In the genomic region with DNA sequence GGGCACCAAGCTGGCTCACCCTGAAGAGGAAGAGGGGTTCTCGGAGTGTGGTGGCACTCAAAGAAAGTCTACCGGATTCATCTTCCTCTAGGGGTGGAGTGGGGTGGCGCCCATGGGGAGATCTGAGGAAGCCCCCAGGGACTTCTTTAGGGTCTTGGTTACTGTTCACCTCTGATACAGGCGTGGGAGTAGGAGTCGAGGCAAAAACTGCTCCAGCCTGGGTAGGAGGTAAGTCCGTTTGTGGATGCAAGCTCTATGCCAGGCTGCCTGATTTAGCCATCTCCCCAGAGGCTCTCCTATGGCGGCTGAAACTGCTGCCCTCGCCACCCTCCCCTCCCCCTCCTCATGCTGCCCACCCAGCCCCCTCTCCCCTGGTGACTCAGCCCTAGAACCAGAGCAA, we compare ENCODE assay signal across 16 mouse cellular contexts. TPM values are rescaled to one million over a fixed set of nuclear protein-coding genes. Genes with fewer than 3 reads are reported as not detected.
A peak's percentile ranks its signal among the peaks of the same experiment; 100 is the strongest.
DNase-seq lines count a peak whose midpoint lies in the region; ATAC-seq and TF ChIP-seq lines count a peak whose summit lies in the region.
"Had no signal": no experiment of that assay in that cellular context is flagged by ENCODE, and none has a peak within 500 bp of the region (broad histone marks: within the 10 kb centered on the region; RNA-seq: fewer than 3 reads in every experiment).

No protein-coding gene starts in this region.

- H3K9me3 ChIP-seq in heart, embryonic 15.5 days (replicated peaks): no peaks in the 10 kb centered on the region
- H3K9me3 ChIP-seq in lung, postnatal 0 days (ENCODE audit: low read length): no peaks in the 10 kb centered on the region
- no peaks in the 10 kb centered on the region for H3K9me3 ChIP-seq in stomach, postnatal 0 days (ENCODE audit: control insufficient read depth, low read length)
- H3K9me3 ChIP-seq: embryonic facial prominence, embryonic 13.5 days; liver, embryonic 13.5 days had no signal

- H3K36me3 ChIP-seq in heart, embryonic 15.5 days: 0 out of 2 replicates have a peak, but pooled peaks cover under 1% of the 10 kb centered on the region
- no peaks in the 10 kb centered on the region; the same call in 1 of the 2 replicates for H3K36me3 ChIP-seq in lung, postnatal 0 days (ENCODE audit: insufficient read depth, low read length)
- H3K36me3 ChIP-seq in stomach, postnatal 0 days (ENCODE audit: control insufficient read depth, insufficient read depth, low read length): 0 out of 2 replicates have a peak, but pooled peaks cover 3% of the 10 kb centered on the region
- H3K36me3 ChIP-seq: embryonic facial prominence, embryonic 13.5 days; liver, embryonic 13.5 days had no signal

- peak in 1 of 2 experiments; percentile 33 for DNase-seq in cerebellum, adult 2 months
- no peak for DNase-seq in cerebellum, adult 18-20 months
- no peak for DNase-seq in heart, postnatal 36 days
- DNase-seq in lung, postnatal 0 days (ENCODE audit: low spot score): no peak
- no peak for DNase-seq in lung, postnatal 4 days
- no peak for DNase-seq in stomach, postnatal 0 days (ENCODE audit: low spot score)
- DNase-seq in c-Kit-positive CD71-positive TER-119-positive erythroid progenitor cells, embryonic 14.5 days (ENCODE audit: low spot score): no peak
- DNase-seq: adrenal gland, postnatal 10 days; kidney, postnatal 14 days; liver, embryonic 13.5 days had no signal

- no peak for TF ChIP-seq EP300 in lung, postnatal 0 days (IDR thresholded peaks at IDR 0.05)
- TF ChIP-seq EP300 in stomach, postnatal 0 days (optimal IDR thresholded peaks at IDR 0.05): no peak

- no peak for ATAC-seq in heart, embryonic 15.5 days (replicated peaks; ENCODE audit: insufficient number of reproducible peaks, insufficient read depth, low FRiP score, low read depth)
- ATAC-seq in lung, postnatal 0 days: no peak
- ATAC-seq in stomach, postnatal 0 days (ENCODE audit: low FRiP score, low TSS enrichment): no peak

- peaks cover 31% of the 10 kb centered on the region for H3K4me1 ChIP-seq in cerebellum, adult 2 months (ENCODE audit: control insufficient read depth, insufficient read depth, low read length)
- peaks cover 82% of the 10 kb centered on the region for H3K4me1 ChIP-seq in heart, embryonic 15.5 days (replicated peaks)
- peaks cover 44% of the 10 kb centered on the region for H3K4me1 ChIP-seq in lung, postnatal 0 days (ENCODE audit: insufficient read depth, low read depth, low read length)
- peaks cover 19% of the 10 kb centered on the region for H3K4me1 ChIP-seq in stomach, postnatal 0 days (replicated peaks; ENCODE audit: control insufficient read depth, insufficient read depth)

- peak overlapping the region; percentile 32; the same call in 1 of the 2 replicates for H3K27ac ChIP-seq in cerebellum, adult 2 months (ENCODE audit: insufficient read depth, low read length)
- H3K27ac ChIP-seq in heart, embryonic 15.5 days: peak overlapping the region; percentile 86
- H3K27ac ChIP-seq in lung, postnatal 0 days (ENCODE audit: low read length): peak overlapping the region; percentile 82
- peak overlapping the region; percentile 1 for H3K27ac ChIP-seq in stomach, postnatal 0 days (replicated peaks)
- H3K27ac ChIP-seq: liver, embryonic 13.5 days had no signal

- 51% methylated on average over 8 of the region's 8 CpGs for WGBS in cerebellum, adult 2 months
- whole genome bisulfite sequencing in heart, embryonic 15.5 days: 70% methylated on average over 8 of the region's 8 CpGs
- 64% methylated on average over 8 of the region's 8 CpGs for WGBS in lung, postnatal 0 days
- 73% methylated on average over 8 of the region's 8 CpGs for WGBS in stomach, postnatal 0 days

- TF ChIP-seq POLR2A in cerebellum, adult 2 months (IDR thresholded peaks at IDR 0.05; ENCODE audit: borderline replicate concordance, insufficient read depth, low read length): no peak

- H3K9ac ChIP-seq in heart, embryonic 15.5 days: no peak overlapping the region
- no peak overlapping the region for H3K9ac ChIP-seq in lung, postnatal 0 days (replicated peaks; ENCODE audit: low read depth)
- no peak overlapping the region for H3K9ac ChIP-seq in stomach, postnatal 0 days (ENCODE audit: low read length)
- H3K9ac ChIP-seq: embryonic facial prominence, embryonic 13.5 days; liver, embryonic 13.5 days had no signal

- H3K4me2 ChIP-seq in heart, embryonic 15.5 days: no peak overlapping the region
- no peak overlapping the region for H3K4me2 ChIP-seq in lung, postnatal 0 days (replicated peaks; ENCODE audit: low read depth, low read length)
- H3K4me2 ChIP-seq in stomach, postnatal 0 days (replicated peaks; ENCODE audit: low read depth): 0 out of 2 replicates have a peak overlapping the region, but pooled peaks have one; percentile 5
- H3K4me2 ChIP-seq: embryonic facial prominence, embryonic 13.5 days; liver, embryonic 13.5 days had no signal

- intact Hi-C loops in heart, postnatal 36 days (cut with DNase I): no loop called here

- TF ChIP-seq CTCF in cerebellum, adult 2 months (IDR thresholded peaks at IDR 0.05; ENCODE audit: borderline replicate concordance, insufficient read depth, low read depth, low read length): no peak
- no peak for TF ChIP-seq CTCF in lung, postnatal 0 days (IDR thresholded peaks at IDR 0.05)
- no peak for TF ChIP-seq CTCF in stomach, postnatal 0 days (IDR thresholded peaks at IDR 0.05; ENCODE audit: low read depth)

- no peaks in the 10 kb centered on the region for H3K27me3 ChIP-seq in cerebellum, adult 2 months (ENCODE audit: control insufficient read depth, insufficient read depth, low read length)
- no peaks in the 10 kb centered on the region for H3K27me3 ChIP-seq in heart, embryonic 15.5 days
- no peaks in the 10 kb centered on the region for H3K27me3 ChIP-seq in lung, postnatal 0 days (replicated peaks; ENCODE audit: insufficient read depth, low read length)
- no peaks in the 10 kb centered on the region for H3K27me3 ChIP-seq in stomach, postnatal 0 days (ENCODE audit: control insufficient read depth, insufficient read depth, low read length)

- H3K4me3 ChIP-seq in cerebellum, adult 2 months (replicated peaks; ENCODE audit: insufficient read depth, low read depth, low read length): peak overlapping the region; percentile 23
- H3K4me3 ChIP-seq in heart, embryonic 15.5 days: no peak overlapping the region
- H3K4me3 ChIP-seq in lung, postnatal 0 days (ENCODE audit: low read depth, low read length): no peak overlapping the region
- no peak overlapping the region for H3K4me3 ChIP-seq in stomach, postnatal 0 days (ENCODE audit: low read depth, low read length)
- H3K4me3 ChIP-seq: embryonic facial prominence, embryonic 13.5 days; liver, embryonic 13.5 days had no signal

RNA-seq across cellular contexts. Expression of gene Itga3, which starts 4.5 kb away (rescaled TPM):
- polyA plus RNA-seq in cerebellum, adult 2 months (2012; rRNA removed): 49.4 and 55.5 TPM in 2 replicates
- polyA plus RNA-seq in heart, embryonic 15.5 days (2015; fragmentation: Nextera tagmentation; extraction: Ambion mirVana): 9.7 and 12.9 TPM in 2 replicates
- total RNA-seq in heart, postnatal 36 days (2021): 10 to 100 TPM; 11.2 to 11.4 TPM
- polyA plus RNA-seq in lung, postnatal 0 days (2015; fragmentation: Nextera tagmentation; extraction: Ambion mirVana): 44.3 and 63.1 TPM in 2 replicates
- 15.6 and 17.0 TPM in 2 replicates for polyA plus RNA-seq in stomach, postnatal 0 days (2015; fragmentation: Nextera tagmentation; extraction: Ambion mirVana)

RNA-seq across cellular contexts. Expression of gene Pdk2, which starts 31.0 kb away (rescaled TPM):
- polyA plus RNA-seq in cerebellum, adult 2 months (2012; rRNA removed): 219 and 247 TPM in 2 replicates
- polyA plus RNA-seq in heart, embryonic 15.5 days (2015; fragmentation: Nextera tagmentation; extraction: Ambion mirVana): 114 and 117 TPM in 2 replicates
- total RNA-seq in heart, postnatal 36 days (2021): 100 to 1,000 TPM; 439 to 481 TPM
- polyA plus RNA-seq in lung, postnatal 0 days (2015; fragmentation: Nextera tagmentation; extraction: Ambion mirVana): 39.3 and 51.1 TPM in 2 replicates
- 29.8 and 39.0 TPM in 2 replicates for polyA plus RNA-seq in stomach, postnatal 0 days (2015; fragmentation: Nextera tagmentation; extraction: Ambion mirVana)

RNA-seq across cellular contexts. Expression of gene Dlx3, which starts 47.8 kb away (rescaled TPM):
- 0.38 TPM in 2 replicates for polyA plus RNA-seq in cerebellum, adult 2 months (2012; rRNA removed)
- 0.08 and 0.10 TPM in 2 replicates for polyA plus RNA-seq in heart, embryonic 15.5 days (2015; fragmentation: Nextera tagmentation; extraction: Ambion mirVana)
- not detected for total RNA-seq in heart, postnatal 36 days (2021)
- polyA plus RNA-seq in lung, postnatal 0 days (2015; fragmentation: Nextera tagmentation; extraction: Ambion mirVana): 0.05 TPM in 1 of 2 replicates, not detected in the other
- polyA plus RNA-seq in stomach, postnatal 0 days (2015; fragmentation: Nextera tagmentation; extraction: Ambion mirVana): 8.0 and 8.5 TPM in 2 replicates
- total RNA-seq: hematopoietic stem cell, adult 5-6 weeks; layer of hippocampus, postnatal 14 days; left cerebral cortex, postnatal 25 days had no signal
- polyA plus RNA-seq: spleen, adult 2 months had no signal

Comparison
In these comparisons a context has a peak if more than half of its experiments do, and no peak if none do; other contexts are left out.
1. H3K27ac ChIP-seq: peak in every context shown above with its lines; median percentile 86 in heart, embryonic 15.5 days; 82 in lung, postnatal 0 days; 32 in cerebellum, adult 2 months; 1 in stomach, postnatal 0 days.